Mouse (Mus musculus) brain, embryonic 14.5 days (tissue): ENCODE measurements around the gene Tmem167.

ENCODE experiments used
- CTCF ChIP-seq: fragments of 200-500 bp; IDR thresholded peaks from 2 replicates; pipeline ENCODE4 v1.5.1; 2012; ENCODE audit warnings: inconsistent platforms, mild to moderate bottlenecking, moderate library complexity, borderline replicate concordance; ENCODE audit not compliant: insufficient read depth, insufficient read length; ENCODE audit errors: extremely low read depth
- POLR2A ChIP-seq: fragments of 200-500 bp; IDR thresholded peaks from 2 replicates; pipeline ENCODE4 v1.6.1; 2012; ENCODE audit warnings: mild to moderate bottlenecking, inconsistent platforms, borderline replicate concordance; ENCODE audit not compliant: poor library complexity, insufficient read depth, insufficient read length, severe bottlenecking; ENCODE audit errors: extremely low read depth

DNA sequence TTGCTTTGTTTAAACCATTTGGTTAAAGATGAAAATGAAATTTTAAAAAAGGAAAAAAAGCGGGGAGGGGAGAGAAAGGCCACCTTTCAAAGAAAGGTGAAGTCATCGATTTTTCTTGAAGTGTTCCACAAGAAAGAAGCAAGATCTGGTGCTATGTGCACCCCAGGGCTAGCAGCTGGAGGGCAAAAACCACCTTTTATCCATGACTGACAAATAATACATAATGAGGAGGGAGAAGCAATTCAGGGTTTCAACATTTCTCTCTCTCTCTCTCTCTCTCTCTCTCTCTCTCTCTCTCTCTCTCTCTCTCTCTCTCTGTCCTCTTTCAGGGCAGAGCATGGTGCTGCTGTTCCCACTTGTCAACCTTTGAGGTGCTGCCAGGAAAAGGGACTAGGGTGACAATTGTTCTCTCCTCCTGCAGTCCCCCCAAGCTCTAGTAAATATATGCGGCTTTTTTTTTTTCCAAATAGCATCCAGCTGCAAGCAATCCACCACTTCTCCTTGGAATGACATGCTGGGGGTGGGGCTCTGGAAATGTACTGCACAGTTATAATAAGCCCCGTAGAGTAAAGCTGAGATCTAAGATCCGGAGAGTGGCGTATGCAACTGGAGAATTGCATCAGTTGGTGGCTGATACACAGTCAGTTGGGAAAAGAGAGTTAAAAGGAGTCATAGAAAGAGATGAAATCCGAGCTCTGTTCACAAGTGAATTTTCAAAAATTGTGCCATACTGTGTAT, 63.8 kb downstream of the Tmem167 start:
- TF ChIP-seq CTCF (no peak), POLR2A (no peak)
